22 mouse cellular contexts compared by ENCODE assay signal in the genomic region with DNA sequence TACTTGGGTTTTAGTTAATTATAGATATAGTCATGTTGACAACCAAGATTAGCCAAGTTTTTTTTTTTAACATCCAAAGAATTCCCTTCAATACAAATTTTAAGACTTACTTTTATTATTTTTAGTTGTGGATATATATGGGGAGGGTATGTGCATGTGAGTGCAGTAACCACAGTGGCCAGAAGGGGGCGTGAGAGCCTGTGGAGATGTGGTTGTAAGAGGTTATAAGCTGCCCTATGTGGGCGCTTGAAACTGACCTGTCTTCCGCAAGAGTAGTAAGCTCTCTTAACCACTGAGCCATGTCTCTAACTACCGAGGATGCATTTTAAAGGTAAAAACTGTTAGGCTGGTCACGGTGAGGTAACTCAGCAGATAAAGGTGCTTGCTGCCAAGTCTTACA. TPM values are rescaled to one million over a fixed set of nuclear protein-coding genes. Genes with fewer than 3 reads are reported as not detected.
DNase-seq lines count a peak whose midpoint lies in the region; ATAC-seq and TF ChIP-seq lines count a peak whose summit lies in the region.
"Had no signal": no experiment of that assay in that cellular context is flagged by ENCODE, and none has a peak within 500 bp of the region (broad histone marks: within the 10 kb centered on the region; RNA-seq: fewer than 3 reads in every experiment).

No protein-coding gene starts in this region.

- peak; percentile 33 for TF ChIP-seq CTCF in hindbrain, postnatal 0 days (IDR thresholded peaks at IDR 0.05; ENCODE audit: low read depth)
- peak; percentile 19; the same call in 1 of the 2 replicates for TF ChIP-seq CTCF in liver, postnatal 0 days (IDR thresholded peaks at IDR 0.05; ENCODE audit: low read depth)

- H3K9me3 ChIP-seq in hindbrain, postnatal 0 days (ENCODE audit: low read length): 0 out of 2 replicates have a peak, but pooled peaks cover 3% of the 10 kb centered on the region
- no peaks in the 10 kb centered on the region for H3K9me3 ChIP-seq in hindbrain, embryonic 11.5 days (ENCODE audit: control insufficient read depth, low read length)
- H3K9me3 ChIP-seq in liver, postnatal 0 days (ENCODE audit: low read length): no peaks in the 10 kb centered on the region
- no peaks in the 10 kb centered on the region for H3K9me3 ChIP-seq in liver, embryonic 12.5 days (replicated peaks)
- H3K9me3 ChIP-seq: midbrain, embryonic 10.5 days; neural tube, embryonic 12.5 days; stomach, embryonic 15.5 days had no signal

- no peak for DNase-seq in hindbrain, postnatal 0 days (ENCODE audit: low spot score)
- no peak for DNase-seq in hindbrain, embryonic 11.5 days (ENCODE audit: low spot score)
- no peak for DNase-seq in liver, postnatal 0 days
- DNase-seq in R1 (ENCODE audit: low read depth, low spot score): peak; percentile 44
- DNase-seq in frontal cortex, postnatal 36 days (ENCODE audit: low spot score in 2 of 2): no peak
- DNase-seq in heart, postnatal 4 days: no peak
- DNase-seq: adrenal gland, postnatal 14 days; cerebellum, adult 9-11 months; kidney, adult 8-10 months; lung, adult 2 months; lung, postnatal 4 days; spleen, adult 18-20 months; thymus, postnatal 36 days had no signal

- ATAC-seq in hindbrain, postnatal 0 days: no peak
- no peak for ATAC-seq in hindbrain, embryonic 11.5 days (ENCODE audit: low FRiP score)
- ATAC-seq in liver, postnatal 0 days: no peak
- no peak for ATAC-seq in liver, embryonic 12.5 days
- ATAC-seq: activated CD4-positive, CD25-positive, alpha-beta regulatory T cell, adult 4 months; hindbrain, embryonic 16.5 days had no signal

- H3K9ac ChIP-seq in hindbrain, postnatal 0 days (replicated peaks; ENCODE audit: low read length): no peak overlapping the region
- no peak overlapping the region for H3K9ac ChIP-seq in hindbrain, embryonic 11.5 days (ENCODE audit: low read depth, low read length)
- H3K9ac ChIP-seq in liver, postnatal 0 days (replicated peaks): no peak overlapping the region
- no peak overlapping the region for H3K9ac ChIP-seq in liver, embryonic 12.5 days
- H3K9ac ChIP-seq: heart, embryonic 12.5 days; neural tube, embryonic 12.5 days; stomach, embryonic 15.5 days had no signal

- H3K4me3 ChIP-seq in hindbrain, postnatal 0 days (ENCODE audit: low read length): no peak overlapping the region
- no peak overlapping the region for H3K4me3 ChIP-seq in hindbrain, embryonic 11.5 days (ENCODE audit: low read depth, low read length)
- H3K4me3 ChIP-seq in liver, postnatal 0 days (ENCODE audit: low read depth, low read length): no peak overlapping the region
- H3K4me3 ChIP-seq in liver, embryonic 12.5 days: no peak overlapping the region
- H3K4me3 ChIP-seq: heart, embryonic 12.5 days; midbrain, embryonic 10.5 days; neural tube, embryonic 12.5 days; stomach, embryonic 15.5 days had no signal

- TF ChIP-seq EP300 in liver, postnatal 0 days (IDR thresholded peaks at IDR 0.05; ENCODE audit: low read depth): no peak

- 87% methylated on average over 5 of the region's 5 CpGs for WGBS in hindbrain, postnatal 0 days
- WGBS in hindbrain, embryonic 11.5 days: 82% methylated on average over 5 of the region's 5 CpGs
- WGBS in liver, postnatal 0 days (ENCODE audit: insufficient replicate concordance): 83% methylated on average over 5 of the region's 5 CpGs
- WGBS in liver, embryonic 12.5 days (ENCODE audit: insufficient replicate concordance): 68% methylated on average over 5 of the region's 5 CpGs

- no peak overlapping the region for H3K27ac ChIP-seq in hindbrain, postnatal 0 days
- no peak overlapping the region for H3K27ac ChIP-seq in hindbrain, embryonic 11.5 days (ENCODE audit: low read depth, low read length)
- no peak overlapping the region for H3K27ac ChIP-seq in liver, postnatal 0 days (ENCODE audit: low read depth)
- no peak overlapping the region for H3K27ac ChIP-seq in liver, embryonic 12.5 days
- H3K27ac ChIP-seq: midbrain, embryonic 10.5 days; neural tube, embryonic 12.5 days; stomach, embryonic 15.5 days had no signal

- H3K36me3 ChIP-seq in hindbrain, postnatal 0 days (ENCODE audit: insufficient read depth, low read length): no peaks in the 10 kb centered on the region
- H3K36me3 ChIP-seq in hindbrain, embryonic 11.5 days (ENCODE audit: control insufficient read depth, insufficient read depth, low read length): no peaks in the 10 kb centered on the region
- no peaks in the 10 kb centered on the region for H3K36me3 ChIP-seq in liver, postnatal 0 days (replicated peaks; ENCODE audit: insufficient read depth, low read length)
- H3K36me3 ChIP-seq in liver, embryonic 12.5 days: no peaks in the 10 kb centered on the region
- H3K36me3 ChIP-seq: heart, embryonic 12.5 days; midbrain, embryonic 10.5 days; neural tube, embryonic 12.5 days; stomach, embryonic 15.5 days had no signal

- H3K4me2 ChIP-seq in hindbrain, postnatal 0 days (ENCODE audit: low read depth, low read length): no peak overlapping the region
- H3K4me2 ChIP-seq in hindbrain, embryonic 11.5 days (replicated peaks; ENCODE audit: low read depth, low read length): no peak overlapping the region
- no peak overlapping the region for H3K4me2 ChIP-seq in liver, postnatal 0 days (ENCODE audit: low read depth, low read length)
- H3K4me2 ChIP-seq in liver, embryonic 12.5 days: no peak overlapping the region
- H3K4me2 ChIP-seq: heart, embryonic 12.5 days; neural tube, embryonic 12.5 days; stomach, embryonic 15.5 days had no signal

- H3K27me3 ChIP-seq in hindbrain, postnatal 0 days (ENCODE audit: insufficient read depth, low read length): no peaks in the 10 kb centered on the region
- H3K27me3 ChIP-seq in hindbrain, embryonic 11.5 days (ENCODE audit: control insufficient read depth, insufficient read depth, low read length): no peaks in the 10 kb centered on the region
- H3K27me3 ChIP-seq in liver, postnatal 0 days (ENCODE audit: insufficient read depth, low read length): no peaks in the 10 kb centered on the region
- no peaks in the 10 kb centered on the region for H3K27me3 ChIP-seq in liver, embryonic 12.5 days (replicated peaks)
- H3K27me3 ChIP-seq: heart, embryonic 12.5 days; neural tube, embryonic 12.5 days; stomach, embryonic 15.5 days had no signal

- no peaks in the 10 kb centered on the region for H3K4me1 ChIP-seq in hindbrain, postnatal 0 days (ENCODE audit: insufficient read depth, low read length)
- H3K4me1 ChIP-seq in hindbrain, embryonic 11.5 days (replicated peaks; ENCODE audit: control insufficient read depth, insufficient read depth, low read length): no peaks in the 10 kb centered on the region
- H3K4me1 ChIP-seq in liver, postnatal 0 days (ENCODE audit: insufficient read depth): no peaks in the 10 kb centered on the region
- H3K4me1 ChIP-seq in liver, embryonic 12.5 days: no peaks in the 10 kb centered on the region
- H3K4me1 ChIP-seq: neural tube, embryonic 12.5 days; stomach, embryonic 15.5 days had no signal

RNA-seq across cellular contexts. Expression of gene Slc35f3, which starts 45.1 kb away (rescaled TPM):
- total RNA-seq in hindbrain, postnatal 0 days (2014; rRNA removed): 3.8 and 6.1 TPM in 2 replicates
- polyA plus RNA-seq in hindbrain, postnatal 0 days (2015; fragmentation: Nextera tagmentation; extraction: Ambion mirVana): 6.1 and 6.5 TPM in 2 replicates
- polyA plus RNA-seq in hindbrain, embryonic 11.5 days (2014; fragmentation: Nextera tagmentation; extraction: Ambion mirVana): 0.08 and 0.22 TPM in 2 replicates
- polyA plus RNA-seq in liver, postnatal 0 days (2015; fragmentation: Nextera tagmentation; extraction: Ambion mirVana): not detected in 2 replicates
- 0.05 TPM in 1 of 2 replicates, not detected in the other for polyA plus RNA-seq in liver, embryonic 12.5 days (2016; fragmentation: Nextera tagmentation; extraction: Ambion mirVana)
- total RNA-seq in heart, postnatal 4 days (2021): not detected
- total RNA-seq: monocyte, adult 5-6 weeks had no signal
- polyA plus RNA-seq: activated CD4-positive, CD25-positive, alpha-beta regulatory T cell, adult 4 months; limb, embryonic 11.5 days had no signal
